Mouse (Mus musculus) kidney, postnatal 36 days (tissue): ENCODE measurements around the gene Mphosph9.

Experiments used
- DNase-seq, 2 experiments: peaks; one replicate each; pipeline ENCODE4 v3.0.0; 2021 to 2022; ENCODE audit warnings: mixed read lengths in 2 of 2

Mphosph9 gene

DNA sequence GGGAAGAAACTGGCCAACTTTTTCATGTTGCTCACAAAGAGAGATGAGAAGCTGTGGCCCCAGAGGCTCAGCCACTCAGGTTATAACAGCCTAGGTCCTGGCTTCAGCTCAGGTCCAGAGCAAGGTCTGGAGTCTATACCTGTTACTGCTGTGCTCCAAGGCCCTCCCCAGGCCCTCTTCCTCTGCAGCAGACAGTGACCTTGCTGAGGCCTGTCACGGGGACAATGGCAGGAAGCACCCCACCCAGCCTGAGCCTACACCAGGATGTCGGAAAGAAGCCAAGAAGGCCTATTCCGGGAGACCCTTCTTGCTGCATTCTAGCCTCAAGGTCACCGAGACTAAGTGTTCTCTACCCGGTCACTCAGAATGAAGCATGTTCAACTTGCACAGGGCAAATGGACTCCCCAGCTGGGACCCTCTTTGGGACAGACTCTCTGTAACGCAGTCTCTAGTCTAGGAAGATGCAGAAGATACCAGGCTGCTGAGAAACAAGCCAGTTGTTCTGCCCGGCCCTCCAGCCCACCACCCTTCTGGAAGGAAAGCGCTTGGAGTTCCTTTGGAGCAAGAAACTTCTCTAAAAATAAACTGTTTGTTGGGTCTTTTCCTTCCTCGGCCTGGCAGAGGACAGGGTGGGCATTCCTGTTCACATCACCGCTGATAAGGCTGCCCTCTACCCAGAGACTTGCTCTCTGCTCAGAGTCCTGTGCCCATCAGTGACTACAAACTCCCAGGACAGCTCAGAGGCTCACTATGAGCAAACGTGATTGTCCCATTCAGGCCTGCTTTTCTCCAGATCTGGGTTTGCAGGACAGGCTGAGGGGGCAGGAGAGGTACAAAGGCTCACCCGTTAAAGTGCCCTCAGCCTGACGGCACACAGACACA is 113.9 kb downstream of the Mphosph9 start:
- DNase-seq, result peak; percentile 75 to 87

DNA sequence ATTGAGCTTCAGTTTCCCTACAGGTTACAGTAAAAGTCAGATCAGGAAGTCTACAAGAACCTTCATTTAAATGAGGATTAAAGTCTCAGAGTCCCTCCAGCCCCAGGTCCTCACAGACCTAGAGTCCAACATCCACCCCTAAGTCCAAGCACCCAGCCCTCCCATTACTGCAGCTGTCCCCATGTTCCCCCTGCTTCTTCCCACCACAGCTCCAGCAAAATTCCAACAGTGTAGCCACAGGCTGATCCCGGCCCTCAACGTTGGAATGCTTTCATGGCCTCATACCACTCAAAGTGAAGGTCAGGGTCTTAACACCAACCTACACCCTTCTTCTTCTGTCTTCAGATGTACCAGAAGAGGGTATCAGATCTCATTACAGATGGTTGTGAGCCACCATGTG is 116.1 kb downstream of the Mphosph9 start:
- no peak for DNase-seq

DNA sequence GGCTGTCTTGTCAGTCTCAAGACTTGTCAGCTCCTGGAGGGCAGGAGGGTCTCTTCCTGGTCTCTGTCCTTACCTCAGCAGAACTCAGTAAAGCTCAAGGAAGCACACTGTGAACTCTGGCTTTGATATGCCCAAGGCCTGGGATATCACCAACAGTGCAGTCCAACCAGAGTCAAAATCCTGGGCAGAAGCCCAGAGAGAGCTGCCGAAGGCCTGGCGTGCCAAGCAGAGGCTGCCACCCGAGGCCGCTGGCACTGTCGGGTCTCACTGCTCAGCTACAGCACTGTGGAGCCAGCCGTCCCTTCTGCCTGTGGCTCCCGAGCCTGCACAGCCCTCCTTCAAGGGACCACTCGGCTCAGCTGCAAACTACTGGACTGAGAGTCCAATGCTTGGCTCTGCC is 116.5 kb downstream of the Mphosph9 start:
- no peak for DNase-seq

DNA sequence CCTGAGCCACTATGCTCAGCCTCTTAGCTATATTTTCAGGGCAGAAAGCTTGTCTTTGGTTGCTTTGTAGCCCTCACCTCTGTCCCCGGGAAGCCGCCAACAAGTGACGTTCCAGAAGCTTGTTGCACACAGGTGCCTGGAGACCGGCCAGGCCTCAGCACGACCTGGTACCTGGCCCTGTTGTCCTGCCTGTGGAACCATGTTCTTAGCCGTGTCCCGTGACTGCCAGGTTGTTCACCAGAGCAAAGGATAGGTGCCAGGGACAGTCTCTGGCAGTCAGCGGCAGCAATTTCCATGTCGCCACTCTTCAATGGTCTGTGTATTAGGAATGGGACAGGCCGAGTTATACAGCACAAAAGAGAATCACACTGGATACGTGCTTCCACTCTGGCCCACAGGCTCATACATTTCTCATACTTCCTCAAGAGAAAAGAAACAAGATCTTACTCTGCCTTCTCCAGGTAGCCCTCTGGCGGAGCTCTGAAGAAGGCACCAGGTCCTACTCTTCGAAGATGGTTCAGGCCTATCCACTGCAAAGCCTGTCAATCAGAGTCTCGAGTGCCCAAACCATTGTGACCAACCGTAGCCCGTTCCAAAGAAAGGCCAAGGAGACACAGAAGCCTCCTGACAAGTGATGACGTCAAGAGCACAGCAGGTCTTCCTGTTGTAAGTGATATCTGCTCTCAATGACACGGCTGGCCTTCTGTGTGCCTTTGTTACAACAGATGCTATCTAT is 117.3 kb downstream of the Mphosph9 start:
- DNase-seq, result peak; percentile 47 to 62

DNA sequence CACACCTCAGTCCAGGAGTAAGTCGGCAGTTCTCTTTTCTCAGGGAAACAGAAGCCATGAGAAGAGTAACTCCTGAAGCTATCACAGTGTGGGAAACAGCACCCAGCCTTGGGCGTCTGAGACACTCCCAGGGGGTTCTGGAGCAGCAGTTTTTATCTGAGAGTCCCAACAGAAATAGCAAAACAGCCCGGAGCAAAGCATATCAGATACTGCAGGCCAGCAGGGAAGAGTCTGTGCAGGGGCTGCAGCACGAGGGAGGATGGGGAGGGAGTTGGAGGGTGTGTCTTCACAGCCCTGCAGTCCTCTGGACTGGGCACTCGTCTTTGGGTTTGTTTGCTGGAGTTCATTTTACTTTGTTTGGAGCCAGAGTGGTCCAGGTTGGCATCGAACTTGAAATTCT is 117.9 kb downstream of the Mphosph9 start:
- no peak for DNase-seq

DNA sequence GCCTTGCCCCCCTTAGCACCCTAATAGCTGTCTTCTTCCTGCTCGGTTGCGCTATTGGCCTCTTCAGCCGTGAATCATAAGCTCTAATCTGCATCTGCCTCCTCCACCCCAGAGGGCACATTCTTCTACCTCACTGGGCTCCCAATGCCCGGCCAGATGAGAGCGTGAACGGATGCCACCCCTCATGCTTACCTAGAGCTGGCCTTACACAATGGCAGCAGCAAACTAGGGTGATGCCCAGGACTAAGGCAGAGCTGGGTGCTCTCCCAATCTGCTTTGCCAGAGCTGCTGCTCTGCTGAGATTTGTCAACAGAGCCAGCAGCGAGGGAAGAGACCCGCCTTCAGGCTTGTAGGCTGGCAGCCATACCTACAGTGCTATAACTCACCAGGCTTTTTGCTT is 119.7 kb downstream of the Mphosph9 start:
- DNase-seq, result no peak

DNA sequence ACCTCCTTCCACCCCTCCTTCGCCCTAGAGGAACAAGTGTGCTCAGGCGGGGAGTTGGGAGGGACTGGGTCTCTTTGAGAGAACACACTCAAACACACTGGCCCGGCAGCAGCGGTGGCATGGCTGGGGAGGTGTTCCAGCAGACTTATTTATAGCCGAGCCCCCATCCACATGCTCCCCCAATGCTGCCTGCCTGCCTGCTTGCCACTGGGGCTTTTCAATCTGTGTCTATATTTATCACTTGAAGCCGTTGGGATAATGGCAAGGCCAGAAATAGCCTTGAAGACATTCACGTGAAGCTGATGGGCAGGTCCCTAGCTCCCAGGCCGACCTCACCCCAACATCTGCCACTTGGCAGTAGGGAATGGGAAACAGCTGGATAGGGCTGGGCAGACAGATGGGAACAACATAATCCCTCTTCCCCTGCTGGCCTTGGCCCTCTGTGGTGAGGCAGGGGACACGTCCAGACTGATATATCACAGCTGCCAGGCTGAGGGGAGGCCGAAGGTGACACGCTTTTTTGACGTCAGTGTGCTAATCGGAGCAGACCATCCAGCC is 121.2 kb downstream of the Mphosph9 start:
- DNase-seq, result peak in 1 of 2 experiments; percentile 51

DNA sequence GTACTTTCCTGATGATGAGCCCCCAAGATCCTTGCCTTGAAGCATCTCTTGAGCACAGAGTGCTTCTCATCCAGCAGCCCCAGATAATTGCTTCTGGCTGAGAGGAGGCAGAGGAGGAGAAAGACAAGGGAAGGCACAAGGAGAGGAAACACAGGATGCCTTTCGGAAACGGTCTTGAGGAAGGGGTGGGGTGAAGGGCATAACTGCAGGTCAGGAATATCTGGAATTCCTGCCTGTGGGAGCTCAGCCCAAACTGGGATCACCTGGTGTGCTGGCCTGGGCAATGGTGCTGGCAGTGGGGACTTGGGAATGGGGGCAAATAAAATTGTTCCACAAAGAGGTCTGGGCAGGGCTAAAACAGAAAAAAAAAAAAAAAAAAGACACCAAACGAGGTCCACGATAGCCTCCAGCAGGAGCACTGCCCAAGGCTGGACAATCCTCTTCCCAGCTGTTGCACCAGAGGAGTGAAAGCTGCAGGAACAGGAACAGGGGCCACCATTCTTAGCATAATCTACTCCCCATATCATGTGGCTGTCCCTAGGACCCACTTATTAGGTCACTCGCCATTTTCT is 121.9 kb downstream of the Mphosph9 start:
- no peak for DNase-seq

DNA sequence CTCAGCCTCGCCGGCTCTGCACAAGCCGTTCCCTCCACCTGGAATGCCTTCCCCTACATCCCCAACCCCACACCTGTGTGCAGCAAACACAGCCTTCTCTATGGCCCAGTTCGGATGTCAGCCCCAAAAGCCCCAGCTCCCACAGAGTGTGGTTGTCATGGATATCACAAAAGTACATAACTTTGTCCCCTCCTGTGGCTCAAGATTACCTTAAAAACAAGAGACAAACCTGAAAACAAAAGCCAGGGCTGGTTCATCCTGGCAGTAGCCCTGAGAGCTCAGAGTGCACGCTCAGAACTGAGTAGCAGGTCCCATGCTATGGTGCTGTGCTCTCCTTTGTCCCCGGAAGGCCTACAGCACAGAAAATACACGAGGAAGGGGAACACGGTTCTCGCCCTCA is 122.6 kb downstream of the Mphosph9 start:
- no peak for DNase-seq

DNA sequence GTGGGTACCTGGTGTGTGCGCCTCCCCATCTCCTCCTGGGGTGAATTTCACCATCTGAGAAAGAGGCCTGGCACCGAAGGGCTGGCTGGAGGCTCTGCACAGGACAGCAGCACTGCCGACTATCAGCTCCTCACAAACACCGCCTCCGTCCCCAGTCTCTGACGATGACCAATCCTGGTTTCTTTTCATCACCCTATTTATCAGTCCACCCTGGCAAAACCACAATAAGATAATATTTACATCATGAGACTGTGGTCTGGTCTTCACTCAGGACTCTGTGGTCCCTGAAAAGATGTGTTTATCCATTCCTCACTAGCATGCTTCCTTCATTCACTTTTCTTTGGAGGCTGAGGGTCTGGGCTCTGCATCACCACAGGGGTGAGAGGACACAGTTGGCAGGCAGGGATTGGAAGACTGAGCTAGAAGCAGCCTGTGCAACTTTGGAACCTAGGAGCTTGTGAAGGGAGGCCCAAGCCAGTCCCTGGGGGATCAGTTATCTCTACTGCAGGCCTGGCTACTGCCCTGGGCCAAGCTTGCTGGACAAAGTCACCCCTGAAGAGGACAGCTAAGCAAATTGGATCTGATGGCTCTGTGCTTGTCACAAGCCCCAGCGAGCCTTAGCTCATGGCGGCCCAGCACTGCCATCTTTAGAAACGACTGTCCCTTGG is 123.5 kb downstream of the Mphosph9 start:
- DNase-seq, result no peak

DNA sequence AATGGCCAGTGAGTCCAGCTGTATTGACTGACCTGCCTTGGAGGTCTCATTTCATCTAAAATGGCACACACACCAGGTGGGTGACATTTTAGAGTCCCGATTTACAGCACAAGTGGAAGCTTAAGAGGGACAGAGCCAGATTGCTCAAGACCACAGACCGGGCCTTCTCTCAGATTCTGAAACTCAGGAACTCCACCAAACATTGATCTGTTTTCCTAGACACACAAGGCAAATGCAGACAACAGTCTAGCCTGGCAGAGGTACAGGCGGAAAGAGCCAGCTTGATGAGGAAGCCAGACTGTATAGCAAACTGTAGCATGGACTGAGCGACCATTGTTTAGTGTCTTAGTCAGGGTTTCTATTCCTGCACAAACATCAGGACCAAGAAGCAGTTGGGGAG is 124.5 kb downstream of the Mphosph9 start:
- DNase-seq, result no peak

DNA sequence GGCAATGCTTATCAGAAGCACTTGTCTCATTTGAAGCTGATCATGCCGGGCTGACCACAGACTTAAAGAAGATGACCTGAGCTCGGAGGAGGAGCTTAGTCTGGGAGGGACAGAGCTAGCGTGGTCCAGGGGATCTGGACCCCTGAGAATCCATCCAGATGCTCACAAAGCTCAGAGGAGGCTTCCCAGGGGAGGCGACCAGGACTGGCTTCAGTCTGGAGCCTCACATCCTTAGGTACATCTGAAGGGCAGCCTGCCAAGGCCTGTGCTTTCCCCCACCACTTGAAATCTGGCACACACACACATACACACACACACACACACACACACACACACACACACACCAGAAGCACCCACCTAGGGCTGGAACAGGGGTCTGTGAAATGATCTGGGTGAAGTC is 125.7 kb downstream of the Mphosph9 start:
- no peak for DNase-seq

DNA sequence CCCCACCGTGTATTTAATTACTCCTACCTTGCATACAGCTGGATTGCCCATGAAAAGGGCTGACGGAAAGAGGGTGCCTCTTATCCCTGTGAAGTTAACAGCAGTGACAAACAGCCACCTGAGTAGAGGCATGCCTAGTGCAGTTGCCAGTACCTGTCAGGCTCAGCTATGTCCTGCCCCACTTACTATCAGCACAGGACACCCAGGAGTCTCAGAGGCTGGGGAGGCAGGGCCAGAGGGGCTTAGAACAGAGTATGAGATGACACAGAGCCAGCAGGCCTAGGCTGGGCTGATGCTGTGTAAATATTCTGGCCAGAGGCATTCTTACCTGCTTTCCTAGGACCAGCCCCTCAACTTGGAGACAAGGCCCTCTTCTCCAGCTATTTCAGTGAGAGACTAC is 126.2 kb downstream of the Mphosph9 start:
- no peak for DNase-seq
